Mouse (Mus musculus) c-Kit-positive CD71-negative TER-119-negative erythroid progenitor cells, embryonic 14.5 days (primary cell): ENCODE data around the gene AI182371.

Experiments
- DNase-seq: peaks from one replicate; pipeline ENCODE4 v3.0.0-alpha.2; 2013; ENCODE audit warnings: low read depth

AI182371 gene

GRCm38 (mm10) chr2:35069124-35069523 lies 32.2 kb downstream of the AI182371 start:
- DNase-seq, result no peak

- DNase-seq, result no peak
Measured at GRCm38 (mm10) chr2:35067117-35067516, 34.2 kb downstream of the AI182371 start.

- no peak for DNase-seq
Measured at GRCm38 (mm10) chr2:35066525-35067082, 34.7 kb downstream of the AI182371 start.

- no peak for DNase-seq
Measured at GRCm38 (mm10) chr2:35063333-35064030, 37.9 kb downstream of the AI182371 start.

DNA sequence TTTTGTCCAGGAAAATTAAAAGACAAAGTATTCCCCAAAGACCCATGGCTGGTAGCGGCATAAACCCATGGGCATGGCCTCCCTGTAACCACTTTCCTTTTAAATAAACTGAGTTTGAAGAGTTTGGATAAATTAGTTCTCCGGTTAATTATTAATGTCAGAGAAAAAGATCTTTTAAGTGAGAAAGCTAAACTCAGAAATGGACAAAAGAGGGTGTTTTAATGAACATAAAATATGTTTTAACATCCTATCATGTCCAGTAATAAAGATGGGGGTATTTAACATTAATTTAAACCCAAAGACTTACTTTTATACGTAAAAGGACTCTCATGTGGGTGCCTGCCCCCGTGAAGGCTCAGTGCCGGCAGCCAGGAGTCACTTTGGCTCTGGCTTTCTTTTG lies 40.0 kb downstream of the AI182371 start, which contains the start of gene Hc:
TSS of gene Hc (minus strand) at position 101 of the 400 bp plus-strand sequence.
- DNase-seq, result no peak

DNA sequence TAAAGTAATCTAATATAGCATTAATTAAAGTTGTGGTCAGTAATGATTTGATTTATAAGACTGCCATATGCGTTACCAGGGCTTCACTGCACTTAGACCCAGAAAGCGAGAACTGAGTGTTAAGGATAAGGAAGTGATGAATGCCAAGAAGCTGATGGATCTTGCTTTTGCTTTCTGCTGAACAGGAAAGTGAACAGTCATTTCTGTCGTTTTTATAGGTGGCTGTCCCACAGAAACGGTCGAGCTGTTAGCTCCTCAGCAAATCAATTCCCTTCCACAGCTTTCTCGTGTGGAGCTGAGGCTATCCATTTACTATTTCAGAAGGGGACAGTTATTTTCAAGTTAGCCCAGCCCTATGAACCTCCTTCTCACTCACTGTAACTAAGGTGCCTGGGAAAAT lies 40.4 kb downstream of the AI182371 start:
- no peak for DNase-seq

- no peak for DNase-seq
Measured at GRCm38 (mm10) chr2:35060256-35060655, 41.1 kb downstream of the AI182371 start.

DNA sequence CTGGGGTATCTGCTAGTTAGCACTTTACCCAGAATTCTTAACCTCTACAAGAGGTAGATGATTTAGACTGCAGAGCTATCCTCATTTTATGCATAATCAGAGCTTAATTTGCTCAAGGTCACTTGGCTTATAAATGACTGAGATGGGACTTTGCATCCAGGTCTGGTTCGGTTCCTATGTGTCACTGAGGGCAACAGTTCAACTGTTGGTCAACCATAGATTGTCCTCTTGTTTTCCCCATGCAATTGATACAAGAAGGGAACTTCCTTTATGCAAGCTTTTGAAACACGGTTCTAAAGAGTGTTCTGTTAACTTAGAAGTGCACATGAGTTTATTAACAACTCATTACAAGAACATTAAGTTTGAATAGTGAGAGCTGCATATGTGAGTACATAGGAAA lies 43.0 kb downstream of the AI182371 start:
- DNase-seq, result no peak

DNA sequence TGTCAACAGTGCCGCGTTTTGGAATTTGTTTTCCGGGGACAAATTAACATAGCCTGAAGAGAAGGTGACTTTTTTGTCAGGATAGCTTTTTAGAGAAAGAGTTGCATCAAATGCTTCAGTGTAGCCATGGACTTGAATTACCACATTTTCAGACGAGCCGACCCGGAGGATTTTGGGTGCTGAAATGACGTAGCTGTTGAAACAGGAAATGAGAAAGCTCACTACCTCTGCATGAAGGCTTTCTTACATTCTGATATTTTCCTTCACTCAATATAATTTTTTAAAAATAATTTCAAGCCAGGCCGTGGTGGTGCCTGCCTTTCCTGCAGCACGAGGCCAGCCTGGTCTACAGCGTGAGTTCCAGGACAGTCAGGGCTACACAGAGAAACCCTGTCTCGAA lies 44.1 kb downstream of the AI182371 start:
- DNase-seq, result no peak

- DNase-seq, result peak; percentile 44
Measured at GRCm38 (mm10) chr2:35048851-35049250, 52.5 kb downstream of the AI182371 start.

DNA sequence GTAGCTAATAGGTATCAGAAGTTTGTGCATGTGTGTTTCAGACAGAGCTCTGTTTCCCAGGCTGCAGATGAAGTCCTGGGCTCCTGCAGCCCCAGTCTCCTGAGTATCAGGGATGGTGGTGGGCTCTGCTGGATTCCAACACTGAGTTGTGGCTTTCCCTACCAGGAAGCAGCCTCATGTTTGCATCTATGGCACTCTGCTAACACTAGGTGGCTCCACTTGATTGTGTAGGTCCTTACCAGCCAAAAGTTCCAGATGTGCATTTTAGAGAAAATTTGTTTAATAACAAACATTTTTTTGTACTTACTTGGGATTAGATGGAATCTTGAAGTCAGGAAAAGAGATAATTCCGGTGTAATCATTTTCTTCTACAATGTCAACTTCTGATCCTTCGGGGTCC lies 56.4 kb downstream of the AI182371 start:
- DNase-seq, result peak; percentile 45

DNA sequence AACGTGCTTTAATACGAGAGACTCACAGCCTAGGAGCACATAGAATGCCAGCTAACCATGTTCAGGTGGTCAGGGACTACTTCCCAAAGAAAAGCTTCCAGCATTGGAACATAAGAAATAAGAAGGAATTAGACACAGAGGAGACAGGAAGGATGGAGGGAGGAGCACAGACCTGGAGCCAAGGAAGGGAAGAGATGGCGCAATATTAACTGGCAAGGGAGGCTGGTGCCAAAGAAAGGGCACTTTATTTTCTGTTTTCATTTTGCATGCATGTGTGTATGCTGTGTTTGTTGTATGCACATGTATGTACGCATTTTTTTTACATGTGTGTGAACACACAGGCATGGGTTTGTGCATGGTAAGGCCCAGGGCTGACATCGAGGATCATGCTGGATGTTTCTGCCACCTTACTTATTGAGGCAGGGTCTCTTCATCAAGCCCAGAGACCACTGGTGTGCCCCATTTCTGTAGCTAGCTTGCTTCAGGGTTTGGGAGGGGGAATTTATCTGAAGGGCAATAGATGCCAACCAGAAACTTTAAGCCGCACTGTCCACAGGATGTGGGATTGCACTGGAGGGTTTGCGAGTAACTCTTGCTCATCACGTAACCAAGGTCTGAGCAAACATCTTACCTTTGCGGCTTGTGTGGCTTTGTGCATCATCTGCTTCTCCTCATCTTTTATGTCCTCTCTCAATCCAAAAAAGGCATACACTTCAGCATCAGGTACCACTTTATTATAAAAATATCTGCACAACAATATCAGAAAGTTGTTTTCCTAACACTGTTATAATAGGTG lies 62.6 kb downstream of the AI182371 start:
- no peak for DNase-seq
